In genomic region chr2:30355861-30356260, GRCm38 (mm10) we compare ENCODE assay signal across 16 mouse cellular contexts. TPM values are rescaled to one million over a fixed set of nuclear protein-coding genes. Genes with fewer than 3 reads are reported as not detected.
DNase-seq lines count a peak whose midpoint lies in the region; ATAC-seq and TF ChIP-seq lines count a peak whose summit lies in the region.
"Had no signal": no experiment of that assay in that cellular context is flagged by ENCODE, and none has a peak within 500 bp of the region (broad histone marks: within the 10 kb centered on the region; RNA-seq: fewer than 3 reads in every experiment).

No protein-coding gene starts in this region.

- peak overlapping the region; percentile 1; the same call in 1 of the 2 replicates for H3K9ac ChIP-seq in heart, embryonic 11.5 days (ENCODE audit: low read depth, low read length)
- H3K9ac ChIP-seq in heart, adult 2 months (ENCODE audit: low read depth, low read length), result no peak overlapping the region; the same call in 1 of the 2 replicates
- no peak overlapping the region for H3K9ac ChIP-seq in lung, embryonic 15.5 days
- H3K9ac ChIP-seq: embryonic facial prominence, embryonic 15.5 days; forebrain, postnatal 0 days; liver, embryonic 15.5 days had no signal

- H3K4me3 ChIP-seq in heart, embryonic 11.5 days (ENCODE audit: low read depth, low read length), result no peak overlapping the region
- no peak overlapping the region for H3K4me3 ChIP-seq in heart, adult 2 months
- H3K4me3 ChIP-seq in lung, embryonic 15.5 days, result no peak overlapping the region
- no peak overlapping the region for H3K4me3 ChIP-seq in myocyte
- H3K4me3 ChIP-seq: embryonic facial prominence, embryonic 15.5 days; liver, embryonic 15.5 days had no signal

- TF ChIP-seq CTCF in heart, adult 2 months (IDR thresholded peaks at IDR 0.05), result no peak

- H3ac ChIP-seq in myocyte (ENCODE audit: control insufficient read depth, insufficient read length), result no peak overlapping the region

- peaks cover 6% of the 10 kb centered on the region; the same call in 1 of the 2 replicates for H3K36me3 ChIP-seq in heart, embryonic 11.5 days (ENCODE audit: control insufficient read depth, insufficient read depth, low read length)
- no peaks in the 10 kb centered on the region; the same call in 1 of the 2 replicates for H3K36me3 ChIP-seq in heart, adult 2 months (ENCODE audit: control insufficient read depth, insufficient read depth, low read length)
- peaks cover 9% of the 10 kb centered on the region; the same call in 1 of the 2 replicates for H3K36me3 ChIP-seq in lung, embryonic 15.5 days
- H3K36me3 ChIP-seq in myocyte (ENCODE audit: control insufficient read depth, insufficient read depth), result no peaks in the 10 kb centered on the region

- H3K4me2 ChIP-seq in heart, embryonic 11.5 days, result no peak overlapping the region
- H3K4me2 ChIP-seq in lung, embryonic 15.5 days, result no peak overlapping the region
- H3K4me2 ChIP-seq in myocyte (ENCODE audit: low read depth), result peak overlapping the region; percentile 79
- H3K4me2 ChIP-seq: embryonic facial prominence, embryonic 15.5 days; liver, embryonic 15.5 days had no signal

- intact Hi-C loops in heart, adult 2 months (cut with DNase I), result no loop called here

- no peak for TF ChIP-seq EP300 in heart, adult 2 months (IDR thresholded peaks at IDR 0.05; ENCODE audit: insufficient read depth, low read depth, low read length)

- DNase-seq in heart, adult 2 months, result no peak
- DNase-seq in lung, postnatal 4 days, result no peak
- DNase-seq in cerebellum, adult 8-10 months, result peak; percentile 65
- no peak for DNase-seq in thymus, postnatal 36 days
- DNase-seq: forebrain, postnatal 0 days; gastrocnemius, postnatal 25 days; kidney, postnatal 14 days; right cerebral cortex, postnatal 25 days had no signal

- H3K9me3 ChIP-seq in heart, embryonic 11.5 days (replicated peaks; ENCODE audit: control insufficient read depth, low read length), result no peaks in the 10 kb centered on the region
- H3K9me3 ChIP-seq in lung, embryonic 15.5 days, result no peaks in the 10 kb centered on the region
- H3K9me3 ChIP-seq: embryonic facial prominence, embryonic 15.5 days; liver, embryonic 15.5 days; megakaryocyte, embryonic 14.5 days had no signal

- no peak overlapping the region for H3K27ac ChIP-seq in heart, embryonic 11.5 days (ENCODE audit: low read depth, low read length)
- no peak overlapping the region; the same call in 1 of the 2 replicates for H3K27ac ChIP-seq in heart, adult 2 months
- H3K27ac ChIP-seq in lung, embryonic 15.5 days, result 0 out of 2 replicates have a peak overlapping the region, but pooled peaks have one; percentile 8
- H3K27ac ChIP-seq: embryonic facial prominence, embryonic 15.5 days; liver, embryonic 15.5 days had no signal

- H3K27me3 ChIP-seq in heart, embryonic 11.5 days (ENCODE audit: control insufficient read depth, insufficient read depth, low read length), result no peaks in the 10 kb centered on the region
- H3K27me3 ChIP-seq in heart, adult 2 months (ENCODE audit: control insufficient read depth, insufficient read depth, low read length), result no peaks in the 10 kb centered on the region
- no peaks in the 10 kb centered on the region for H3K27me3 ChIP-seq in lung, embryonic 15.5 days
- no peaks in the 10 kb centered on the region for H3K27me3 ChIP-seq in myocyte (ENCODE audit: control insufficient read depth, insufficient read depth, insufficient read length)
- H3K27me3 ChIP-seq: embryonic facial prominence, embryonic 15.5 days; liver, embryonic 15.5 days; megakaryocyte, embryonic 14.5 days had no signal

- TF ChIP-seq POLR2A in heart, adult 2 months (IDR thresholded peaks at IDR 0.05; ENCODE audit: insufficient read depth, low read depth, low read length), result no peak
- no peak for TF ChIP-seq POLR2A in myocyte (IDR thresholded peaks at IDR 0.05; ENCODE audit: insufficient read length, low read depth)

- no peak for ATAC-seq in heart, embryonic 11.5 days (replicated peaks; ENCODE audit: insufficient number of reproducible peaks, low FRiP score, low TSS enrichment)
- ATAC-seq in lung, embryonic 15.5 days (ENCODE audit: borderline replicate concordance, extremely low read depth, low FRiP score, low TSS enrichment), result no peak
- ATAC-seq in erythroblast, adult 5-6 weeks (replicated peaks; ENCODE audit: low FRiP score, poor library complexity, severe bottlenecking), result no peak
- ATAC-seq: activated CD4-positive, CD25-positive, alpha-beta regulatory T cell, adult 4 months; forebrain, postnatal 0 days had no signal

- H3K4me1 ChIP-seq in heart, embryonic 11.5 days (ENCODE audit: control insufficient read depth, insufficient read depth, low read length), result peaks cover 38% of the 10 kb centered on the region
- peaks cover 18% of the 10 kb centered on the region for H3K4me1 ChIP-seq in heart, adult 2 months (ENCODE audit: control insufficient read depth, insufficient read depth, low read length)
- peaks cover 33% of the 10 kb centered on the region for H3K4me1 ChIP-seq in lung, embryonic 15.5 days

- peaks cover 1% of the 10 kb centered on the region for H3K79me2 ChIP-seq in heart, adult 2 months (replicated peaks; ENCODE audit: control insufficient read depth, insufficient read depth, low read length)
- H3K79me2 ChIP-seq in myocyte (ENCODE audit: control insufficient read depth, insufficient read depth), result no peaks in the 10 kb centered on the region

- 72% methylated on average over 4 of the region's 4 CpGs for WGBS in heart, embryonic 11.5 days (ENCODE audit: insufficient replicate concordance)
- WGBS in heart, adult 2 months, result 29% methylated on average over 4 of the region's 4 CpGs
- 52% methylated on average over 4 of the region's 4 CpGs for WGBS in lung, embryonic 15.5 days

TF ChIP-seq in myocyte, 11 proteins besides CTCF, POLR2A, EP300 and RAD21:
- TF ChIP-seq MYOD1 (IDR thresholded peaks at IDR 0.05; ENCODE audit: control insufficient read depth in 1 of 3, insufficient read length in 2 of 3, low read depth in 2 of 3) (peak in 1 of 3 experiments; percentile 21), TCF12 (IDR thresholded peaks at IDR 0.05; ENCODE audit: insufficient read depth, poor library complexity, severe bottlenecking) (no peak), E2F4 (IDR thresholded peaks at IDR 0.05; ENCODE audit: insufficient read depth) (no peak), SRF (IDR thresholded peaks at IDR 0.05; ENCODE audit: control insufficient read depth, insufficient read length, low read depth) (no peak), POLR2AphosphoS2 (IDR thresholded peaks at IDR 0.05; ENCODE audit: insufficient read length, low read depth) (no peak), REST (IDR thresholded peaks at IDR 0.05; ENCODE audit: insufficient read depth, insufficient read length) (no peak), USF1 (IDR thresholded peaks at IDR 0.05; ENCODE audit: low read depth) (no peak), MYOG (IDR thresholded peaks at IDR 0.05; ENCODE audit: control insufficient read depth in 1 of 3, insufficient read depth in 1 of 3, insufficient read length in 2 of 3, low read depth in 2 of 3) (peak in 1 of 3 experiments; percentile 49), CEBPB (IDR thresholded peaks at IDR 0.05; ENCODE audit: insufficient read depth, poor library complexity, severe bottlenecking) (no peak)

RNA-seq across cellular contexts. Expression of gene Sh3glb2, which starts 3.3 kb away (rescaled TPM):
- 78.8 and 80.2 TPM in 2 replicates for polyA plus RNA-seq in heart, embryonic 11.5 days (2014; fragmentation: Nextera tagmentation; extraction: Ambion mirVana)
- 10 to 100 TPM; 37.7 to 40.6 TPM for total RNA-seq in heart, adult 2 months (2021)
- 125 and 143 TPM in 2 replicates for polyA plus RNA-seq in heart, adult 2 months (2012; rRNA removed)
- polyA plus RNA-seq in lung, embryonic 15.5 days (2015; fragmentation: Nextera tagmentation; extraction: Ambion mirVana), result 74.3 and 80.3 TPM in 2 replicates
- 73.7 TPM for polyA plus RNA-seq in myocyte (2012; fragmentation: generic; extraction: Trizol)
- 5.2 and 7.3 TPM in 2 replicates for total RNA-seq in erythroblast, adult 5-6 weeks (2015; ENCODE audit: low replicate concordance)
- 7.4 and 9.3 TPM in 2 replicates for total RNA-seq in erythroblast, adult 5-6 weeks (2017; ENCODE audit: low replicate concordance)

RNA-seq across cellular contexts. Expression of gene Miga2, which starts 8.2 kb away (rescaled TPM):
- 22.2 and 22.9 TPM in 2 replicates for polyA plus RNA-seq in heart, embryonic 11.5 days (2014; fragmentation: Nextera tagmentation; extraction: Ambion mirVana)
- 10 to 100 TPM; 74.2 to 90.3 TPM for total RNA-seq in heart, adult 2 months (2021)
- 64.3 and 98.7 TPM in 2 replicates for polyA plus RNA-seq in heart, adult 2 months (2012; rRNA removed)
- polyA plus RNA-seq in lung, embryonic 15.5 days (2015; fragmentation: Nextera tagmentation; extraction: Ambion mirVana), result 21.2 and 24.2 TPM in 2 replicates
- 13.6 TPM for polyA plus RNA-seq in myocyte (2012; fragmentation: generic; extraction: Trizol)
- total RNA-seq in erythroblast, adult 5-6 weeks (2015; ENCODE audit: low replicate concordance), result 0.84 and 1.5 TPM in 2 replicates
- total RNA-seq in erythroblast, adult 5-6 weeks (2017; ENCODE audit: low replicate concordance), result 4.7 and 5.8 TPM in 2 replicates

RNA-seq across cellular contexts. Expression of gene Dolpp1, which starts 36.2 kb away (rescaled TPM):
- 19.5 and 21.3 TPM in 2 replicates for polyA plus RNA-seq in heart, embryonic 11.5 days (2014; fragmentation: Nextera tagmentation; extraction: Ambion mirVana)
- total RNA-seq in heart, adult 2 months (2021), result 1 to 10 TPM; 5.9 to 9.0 TPM
- polyA plus RNA-seq in heart, adult 2 months (2012; rRNA removed), result 23.5 and 25.1 TPM in 2 replicates
- 37.7 and 46.9 TPM in 2 replicates for polyA plus RNA-seq in lung, embryonic 15.5 days (2015; fragmentation: Nextera tagmentation; extraction: Ambion mirVana)
- polyA plus RNA-seq in myocyte (2012; fragmentation: generic; extraction: Trizol), result 15.7 TPM
- 2.3 and 3.7 TPM in 2 replicates for total RNA-seq in erythroblast, adult 5-6 weeks (2015; ENCODE audit: low replicate concordance)
- total RNA-seq in erythroblast, adult 5-6 weeks (2017; ENCODE audit: low replicate concordance), result 5.4 and 9.1 TPM in 2 replicates

RNA-seq across cellular contexts. Expression of gene Crat, which starts 59.8 kb away (rescaled TPM):
- polyA plus RNA-seq in heart, embryonic 11.5 days (2014; fragmentation: Nextera tagmentation; extraction: Ambion mirVana), result 61.5 and 66.0 TPM in 2 replicates
- total RNA-seq in heart, adult 2 months (2021), result 100 to 1,000 TPM; 452 to 542 TPM
- 695 and 713 TPM in 2 replicates for polyA plus RNA-seq in heart, adult 2 months (2012; rRNA removed)
- polyA plus RNA-seq in lung, embryonic 15.5 days (2015; fragmentation: Nextera tagmentation; extraction: Ambion mirVana), result 32.0 and 34.1 TPM in 2 replicates
- polyA plus RNA-seq in myocyte (2012; fragmentation: generic; extraction: Trizol), result 42.2 TPM
- total RNA-seq in erythroblast, adult 5-6 weeks (2015; ENCODE audit: low replicate concordance), result 42.0 and 69.4 TPM in 2 replicates
- 51.8 and 55.1 TPM in 2 replicates for total RNA-seq in erythroblast, adult 5-6 weeks (2017; ENCODE audit: low replicate concordance)

RNA-seq across cellular contexts. Expression of gene Ptpa, which starts 60.0 kb away (rescaled TPM):
- 50.3 and 63.5 TPM in 2 replicates for polyA plus RNA-seq in heart, embryonic 11.5 days (2014; fragmentation: Nextera tagmentation; extraction: Ambion mirVana)
- 10 to 100 TPM; 82.7 to 91.2 TPM for total RNA-seq in heart, adult 2 months (2021)
- polyA plus RNA-seq in heart, adult 2 months (2012; rRNA removed), result 88.7 and 107 TPM in 2 replicates
- 164 and 165 TPM in 2 replicates for polyA plus RNA-seq in lung, embryonic 15.5 days (2015; fragmentation: Nextera tagmentation; extraction: Ambion mirVana)
- polyA plus RNA-seq in myocyte (2012; fragmentation: generic; extraction: Trizol), result 151 TPM
- 121 and 149 TPM in 2 replicates for total RNA-seq in erythroblast, adult 5-6 weeks (2015; ENCODE audit: low replicate concordance)
- total RNA-seq in erythroblast, adult 5-6 weeks (2017; ENCODE audit: low replicate concordance), result 118 and 183 TPM in 2 replicates
